Mouse (Mus musculus): ENCODE data around the gene Cdkn1c.
A peak's percentile ranks its signal among the peaks of the same experiment; 100 is the strongest.

Gene Cdkn1c

DNA sequence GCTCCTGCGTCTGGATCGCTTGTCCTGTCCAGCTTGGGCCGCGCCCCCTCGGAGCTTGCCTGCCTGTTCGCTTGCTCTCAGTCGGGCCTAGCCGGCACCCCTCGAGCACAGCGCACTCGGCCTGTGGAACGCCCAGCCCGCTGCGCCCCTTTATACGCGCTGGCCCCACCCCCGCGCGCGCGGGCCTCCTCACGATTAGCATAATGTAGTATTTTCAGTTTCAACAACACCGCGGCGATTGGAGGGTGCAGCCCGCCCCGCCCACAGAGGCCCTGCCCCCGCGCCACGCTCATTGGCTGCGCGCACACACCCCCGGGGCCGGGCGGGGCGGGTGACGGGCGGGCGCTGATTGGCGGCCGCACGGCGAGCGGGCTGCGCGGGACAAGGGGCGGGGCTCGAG lies at the start of gene Cdkn1c:
Cdkn1c (minus strand) TSS at position 177 of the 400 bp plus-strand sequence.
- DNase-seq (ENCODE audit: low read depth, low spot score), result peak; percentile 78

DNA sequence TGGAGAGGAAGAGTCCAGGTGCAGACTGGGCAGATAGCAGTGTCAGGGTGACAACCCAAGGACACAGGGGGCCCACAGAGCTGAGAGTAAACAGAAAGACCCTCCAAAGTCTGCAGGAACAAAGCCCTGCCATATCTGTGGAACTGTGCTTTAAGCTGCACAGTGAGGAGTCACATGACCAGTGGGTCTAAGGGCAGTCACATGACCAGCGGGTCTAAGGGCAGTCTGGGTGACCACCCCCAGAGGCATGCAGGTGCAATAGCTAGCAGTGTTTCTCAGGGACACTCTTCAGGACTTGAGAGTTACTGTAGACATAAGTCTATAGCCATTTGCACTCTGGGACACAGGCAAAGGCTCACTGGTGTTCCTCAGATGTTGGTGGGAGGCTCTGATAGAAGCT lies 48.7 kb upstream of the Cdkn1c start:
- no peak for DNase-seq (ENCODE audit: low read depth, low spot score)

DNA sequence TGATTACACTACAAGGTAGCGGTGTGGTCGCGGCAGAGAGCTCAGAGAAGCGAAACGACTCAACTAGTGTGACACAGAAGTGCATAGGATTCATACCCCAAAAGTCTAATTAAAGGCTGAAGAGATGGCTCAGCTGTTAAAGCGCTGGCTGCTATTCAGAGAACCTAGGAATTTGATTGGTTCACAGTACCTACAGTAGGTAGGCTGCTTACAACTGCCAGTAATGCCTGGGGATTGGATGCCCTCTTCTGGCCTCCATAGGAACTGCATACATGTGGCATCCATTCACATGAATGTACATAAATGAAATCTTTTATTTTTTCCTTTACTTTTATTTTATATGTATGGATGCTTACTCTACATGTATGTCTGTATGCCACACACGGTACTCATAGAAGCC lies 45.8 kb upstream of the Cdkn1c start:
- DNase-seq (ENCODE audit: low read depth, low spot score), result peak; percentile 35

DNA sequence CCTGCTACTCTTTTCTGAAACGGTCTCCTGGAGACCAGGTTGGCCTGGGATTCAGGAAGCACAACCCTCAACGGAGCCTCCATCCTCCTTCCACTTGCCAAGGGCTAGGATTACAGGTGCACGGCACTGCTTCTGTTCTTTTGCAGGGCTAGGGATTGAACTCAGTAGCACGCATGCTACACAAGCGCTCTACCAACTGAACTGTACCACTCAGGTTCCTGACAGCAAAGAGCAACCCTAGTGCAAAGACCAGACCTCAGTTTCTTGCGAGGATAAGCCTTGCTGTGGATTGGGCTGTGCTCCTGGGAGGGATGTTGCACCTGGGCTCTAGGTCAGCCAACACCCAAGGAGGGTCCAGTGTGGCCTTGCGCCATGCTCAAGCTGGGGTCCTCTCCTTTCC lies 45.4 kb upstream of the Cdkn1c start:
- no peak for DNase-seq (ENCODE audit: low read depth, low spot score)

DNA sequence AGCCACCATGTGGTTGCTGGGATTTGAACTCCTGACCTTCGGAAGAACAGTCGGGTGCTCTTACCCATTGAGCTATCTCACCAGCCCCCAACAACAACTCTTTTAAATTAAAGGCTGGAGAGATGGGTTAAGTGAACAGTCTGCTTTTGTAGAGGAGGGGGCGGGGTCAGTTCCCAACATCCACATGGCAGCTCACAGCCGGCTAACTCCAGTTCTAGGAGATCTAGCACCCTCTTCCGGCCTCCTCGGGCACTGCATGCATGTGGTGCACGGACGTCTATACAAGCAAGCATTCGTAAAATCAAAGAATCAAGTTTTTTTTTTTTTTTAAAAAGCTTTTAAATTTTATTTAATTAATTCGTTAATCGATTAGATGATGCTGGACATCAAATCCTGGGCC lies 45.0 kb upstream of the Cdkn1c start:
- DNase-seq (ENCODE audit: low read depth, low spot score), result peak; percentile 38

DNA sequence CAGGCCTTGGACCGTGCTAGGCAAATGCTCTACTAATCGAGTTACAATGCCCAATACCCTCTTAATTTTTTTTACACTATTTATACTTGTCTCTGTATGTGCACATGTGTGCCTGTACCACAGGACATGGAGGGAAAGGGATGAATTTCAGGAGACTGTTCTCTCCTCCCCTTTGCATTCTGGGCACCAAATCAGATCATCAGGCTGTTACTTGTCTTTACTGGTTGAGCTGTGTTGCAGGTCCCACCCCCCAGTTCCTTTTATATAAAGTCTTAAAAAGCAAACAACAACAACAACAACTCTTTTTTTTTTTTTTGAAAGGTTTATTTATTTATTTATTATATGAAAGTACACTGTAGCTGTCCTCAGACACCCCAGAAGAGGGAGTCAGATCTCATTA lies 44.6 kb upstream of the Cdkn1c start:
- DNase-seq (ENCODE audit: low read depth, low spot score), result no peak

DNA sequence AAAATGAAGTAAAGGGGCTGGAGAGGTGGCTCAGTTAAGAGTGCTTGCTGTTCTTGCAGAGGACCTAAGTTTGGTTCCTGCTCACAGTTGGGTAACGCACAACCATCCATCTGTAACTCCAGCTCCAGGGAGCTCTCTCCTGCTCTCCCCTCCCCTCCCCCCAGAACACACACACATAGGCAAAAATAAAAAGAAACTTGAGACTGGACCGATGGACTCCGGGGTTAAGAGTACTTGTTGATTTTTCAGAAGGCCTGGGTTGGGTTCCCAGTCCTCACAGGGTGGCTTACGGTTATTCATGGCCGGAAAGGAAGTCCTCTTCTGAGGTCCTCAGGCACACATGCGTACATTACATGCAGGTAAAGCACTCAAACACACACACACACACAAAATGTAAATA lies 43.1 kb upstream of the Cdkn1c start:
- DNase-seq (ENCODE audit: low read depth, low spot score), result no peak

DNA sequence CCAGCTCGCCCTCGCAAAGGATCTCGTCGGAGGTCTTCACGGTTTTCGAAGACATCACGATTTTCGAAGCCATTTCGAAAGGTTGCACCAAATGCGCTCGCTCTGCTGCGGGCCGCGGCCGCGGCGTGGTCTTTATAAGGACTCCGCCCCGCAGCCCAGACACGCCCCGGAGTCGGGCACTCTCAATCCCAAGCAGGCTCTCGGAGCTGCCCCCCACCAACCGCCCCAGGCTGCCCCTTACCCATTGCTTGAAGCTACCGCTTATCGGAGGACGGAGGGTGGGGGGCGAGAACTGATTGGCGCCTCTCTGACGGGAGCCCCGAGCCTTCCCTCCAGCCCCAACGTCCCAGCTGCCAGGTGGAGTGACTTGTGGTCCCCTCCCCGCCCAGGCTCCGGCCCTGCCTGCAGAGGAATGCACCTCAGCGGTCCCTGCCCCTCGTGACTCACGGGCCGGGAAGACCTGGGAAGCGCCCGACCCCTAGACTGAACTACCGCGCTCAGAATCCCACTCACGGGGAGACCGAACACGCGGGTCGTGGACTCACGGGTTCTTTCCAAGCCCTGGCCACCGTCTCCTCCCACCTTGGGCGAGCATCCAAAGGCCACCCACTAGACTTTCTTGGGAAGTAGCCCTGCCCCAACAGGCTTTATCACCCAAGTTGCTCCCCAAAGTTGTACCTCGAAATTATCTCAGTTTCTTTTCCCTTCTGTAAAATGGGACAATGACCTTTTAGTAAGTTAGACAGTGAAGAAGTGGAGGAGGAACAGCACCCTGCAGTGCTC lies 41.8 kb upstream of the Cdkn1c start, which contains the start of gene Phlda2:
Phlda2 (minus strand) TSS at position 733 of the 783 bp plus-strand sequence.
- DNase-seq (ENCODE audit: low read depth, low spot score), result no peak

DNA sequence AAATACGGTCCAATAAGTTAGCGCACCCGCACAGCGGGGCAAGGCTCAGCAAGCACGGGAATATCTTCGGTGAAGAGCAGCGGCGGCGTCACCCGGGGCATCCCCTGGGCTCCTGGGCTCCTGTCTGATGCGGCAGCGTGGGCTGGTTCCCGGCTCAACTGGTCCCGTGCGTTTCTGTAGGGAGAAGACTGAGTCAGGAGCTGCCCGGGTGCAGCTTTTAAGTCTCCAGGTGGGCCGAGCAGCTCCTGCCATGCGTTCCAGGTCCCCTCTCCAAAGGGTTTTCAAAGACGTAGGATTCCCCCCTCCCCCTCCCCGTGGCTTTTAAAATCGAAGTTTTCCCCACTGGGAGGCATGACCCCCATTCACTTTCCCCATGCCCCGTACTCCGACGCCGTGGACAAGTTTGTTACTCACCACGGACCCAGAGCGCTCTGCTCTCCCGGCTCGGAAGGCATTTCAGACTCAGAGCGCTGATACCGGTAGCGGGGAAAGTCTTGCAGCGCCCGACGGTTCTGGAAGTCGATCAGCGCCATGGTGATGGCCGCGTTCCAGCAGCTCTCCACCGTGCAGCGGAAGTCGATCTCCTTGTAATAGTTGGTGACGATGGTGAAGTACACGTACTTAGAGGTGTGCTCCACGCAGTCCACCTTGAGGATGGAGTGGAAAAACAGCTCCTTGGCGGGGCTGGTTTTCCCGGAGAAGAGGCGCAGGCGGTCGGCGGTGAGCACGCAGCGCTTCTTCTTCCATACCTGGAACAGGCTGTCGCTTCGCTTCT lies 41.0 kb upstream of the Cdkn1c start:
- DNase-seq (ENCODE audit: low read depth, low spot score), result peak; percentile 13

DNA sequence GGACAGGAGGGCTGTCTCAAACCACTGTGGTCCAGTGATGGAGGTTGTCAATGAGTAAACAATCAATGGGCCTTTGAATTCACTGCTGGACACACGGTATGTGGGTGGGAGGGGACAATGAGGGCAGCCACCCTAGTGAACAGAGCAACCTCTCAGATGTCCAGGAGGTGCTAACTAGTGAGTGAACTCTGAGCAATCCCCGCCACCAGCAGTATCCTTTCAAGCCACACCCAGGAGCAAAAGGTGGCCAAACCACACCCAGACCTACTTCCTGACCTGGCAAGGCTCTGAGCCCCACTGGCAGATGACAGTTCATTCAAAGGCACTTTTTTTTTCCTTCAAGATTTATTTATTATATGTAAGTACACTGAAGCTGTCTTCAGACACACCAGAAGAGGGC lies 40.1 kb upstream of the Cdkn1c start:
- DNase-seq (ENCODE audit: low read depth, low spot score), result no peak

DNA sequence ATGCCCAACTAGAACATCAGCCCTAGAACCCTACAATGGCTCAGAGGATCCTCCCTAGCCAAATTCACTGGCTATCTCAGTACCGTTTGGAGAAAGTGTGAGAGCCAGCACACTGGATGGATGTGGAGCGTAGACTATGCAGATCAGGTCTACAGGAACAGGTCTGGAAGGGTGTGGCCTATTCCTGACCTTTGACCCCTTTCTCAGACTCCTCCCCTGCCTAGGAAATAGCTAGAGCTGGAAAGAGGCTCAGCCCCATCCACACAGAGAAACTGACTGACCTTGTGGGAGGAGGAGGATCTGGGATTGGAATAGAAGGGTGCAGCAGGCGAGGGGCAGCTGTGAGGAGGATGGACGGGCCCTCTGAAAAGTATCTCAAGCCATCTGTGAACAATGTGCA lies 37.7 kb upstream of the Cdkn1c start:
- DNase-seq (ENCODE audit: low read depth, low spot score), result no peak

DNA sequence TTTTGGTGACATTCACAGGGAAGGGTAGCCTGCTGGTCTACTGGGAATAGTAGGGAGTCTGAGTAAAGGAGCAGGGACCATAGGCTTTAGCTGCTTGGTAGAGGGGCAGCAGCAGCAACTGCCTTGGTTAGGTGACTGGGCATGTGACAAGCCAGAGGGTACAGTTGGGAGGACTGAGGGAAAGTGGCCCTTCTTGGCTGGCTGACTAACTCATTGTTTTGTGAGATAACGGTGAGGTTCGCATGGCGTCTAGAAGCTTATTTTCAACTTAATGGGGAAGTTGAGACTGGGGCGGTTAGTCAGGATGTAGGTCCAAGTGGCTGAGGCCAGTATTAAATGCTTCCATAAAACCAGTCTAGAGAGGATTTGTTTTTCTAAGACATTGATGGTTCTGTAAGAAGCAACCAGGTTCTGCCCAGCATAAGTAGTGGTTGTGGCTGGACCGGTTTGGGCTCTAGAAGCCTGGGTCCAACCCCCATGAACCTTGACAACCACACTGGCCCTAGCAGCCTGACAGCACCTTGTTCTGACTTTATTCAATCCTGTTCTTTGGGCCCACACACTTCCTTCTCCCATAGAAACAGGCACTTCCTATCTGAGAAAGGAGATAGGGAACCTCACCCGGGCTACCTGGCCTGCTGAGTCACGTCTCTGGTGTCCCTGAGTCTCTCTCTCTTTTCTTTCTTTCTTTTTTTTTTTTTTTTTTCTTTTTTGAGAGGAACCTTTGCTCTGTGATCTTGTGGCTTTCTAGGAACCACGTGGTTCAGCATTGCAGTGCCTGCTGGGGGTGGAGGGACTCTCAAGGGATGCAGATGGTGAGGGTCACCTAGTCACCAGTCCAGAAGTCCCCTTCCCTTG lies 34.5 kb upstream of the Cdkn1c start:
- DNase-seq (ENCODE audit: low read depth, low spot score), result no peak

DNA sequence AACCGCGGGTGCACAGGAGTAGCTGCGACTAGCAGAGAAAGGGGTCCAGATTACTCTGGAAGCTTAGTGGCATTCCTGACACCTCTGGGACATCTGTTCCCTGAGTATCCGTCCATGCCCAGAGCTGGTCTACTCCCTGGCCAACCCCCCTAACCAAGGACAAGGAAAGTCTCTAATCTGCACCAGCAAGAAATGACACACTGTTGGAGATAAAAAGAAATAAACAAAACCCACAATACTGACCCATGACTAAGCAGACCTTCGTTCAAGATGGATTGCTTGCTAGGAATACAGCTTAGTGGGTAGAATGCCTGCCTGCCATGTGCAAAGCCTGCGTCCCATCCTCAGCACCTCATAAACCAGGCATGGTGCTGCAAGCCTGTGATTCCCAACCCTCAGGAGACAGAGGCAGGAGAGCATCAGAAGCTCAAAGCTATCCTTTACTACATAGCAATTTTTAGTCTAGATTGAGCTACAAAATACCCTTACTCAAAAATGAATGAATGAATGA lies 32.8 kb upstream of the Cdkn1c start:
- DNase-seq (ENCODE audit: low read depth, low spot score), result no peak

DNA sequence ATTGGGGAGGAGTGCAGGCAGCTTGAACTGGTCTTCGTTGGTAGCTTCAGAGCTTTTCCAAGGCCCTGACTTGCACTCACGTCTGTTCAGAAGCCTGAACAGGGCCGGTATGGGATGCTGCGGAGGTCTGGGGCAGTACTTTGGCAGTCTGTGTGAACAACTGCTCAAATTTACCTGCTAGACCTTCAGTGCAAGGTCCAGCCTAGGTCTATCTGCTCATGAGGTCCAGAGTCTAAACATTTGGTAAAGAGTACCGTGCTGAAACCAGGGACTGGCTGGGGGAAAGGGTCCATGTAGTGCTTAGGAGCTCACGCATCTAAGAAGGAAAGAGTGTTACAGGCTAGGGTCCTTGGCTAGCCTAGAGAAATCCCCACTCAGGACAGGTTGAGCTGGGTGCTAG lies 28.9 kb upstream of the Cdkn1c start:
- DNase-seq (ENCODE audit: low read depth, low spot score), result no peak

DNA sequence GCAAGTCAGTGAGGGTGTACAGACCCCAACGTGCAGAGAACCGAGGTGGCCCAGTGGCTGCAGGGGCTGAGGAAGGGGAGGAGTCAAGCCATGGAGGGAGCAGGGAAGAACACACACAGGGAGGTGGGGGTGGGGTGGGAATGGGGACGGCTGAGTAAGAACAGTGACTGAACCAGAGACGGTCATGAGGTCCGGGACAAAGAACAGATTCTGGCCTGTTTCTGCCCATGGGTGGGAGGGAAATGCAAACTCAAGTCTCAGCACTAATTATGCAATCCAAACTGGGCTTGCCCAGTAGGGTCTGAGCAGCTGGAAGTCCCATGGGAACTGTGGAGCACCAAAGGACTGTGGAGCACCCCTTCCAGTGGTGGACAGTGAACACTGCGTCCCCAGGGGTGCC lies 21.7 kb upstream of the Cdkn1c start:
- DNase-seq (ENCODE audit: low read depth, low spot score), result no peak

DNA sequence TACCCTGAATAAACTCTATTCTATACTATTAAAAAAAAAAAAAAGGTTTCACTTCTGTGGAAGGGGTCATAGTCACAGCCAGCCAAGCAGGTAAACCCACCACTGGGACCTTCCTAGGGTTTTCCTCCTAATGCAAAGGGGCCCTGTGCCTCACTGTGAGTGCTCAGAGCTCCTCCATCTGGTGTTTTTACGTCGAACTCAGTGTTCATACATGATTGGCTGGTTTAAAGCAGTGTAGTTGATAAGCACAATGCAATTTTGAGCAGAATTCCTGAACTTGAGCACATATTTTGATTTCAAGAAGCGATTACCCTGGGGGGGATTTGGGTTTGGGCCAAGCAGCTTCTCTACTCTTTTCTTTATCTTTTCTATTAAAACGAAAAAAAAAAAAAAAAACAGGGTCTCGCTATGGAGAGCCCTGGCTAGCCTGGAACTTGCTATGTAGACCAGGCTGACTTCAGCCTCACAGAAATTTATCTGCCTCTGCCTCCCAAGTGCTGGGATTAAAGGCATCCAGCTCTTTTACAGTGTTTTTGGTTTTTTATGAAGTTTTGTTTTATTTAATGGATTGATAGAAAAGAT lies 21.0 kb upstream of the Cdkn1c start:
- no peak for DNase-seq (ENCODE audit: low read depth, low spot score)

DNA sequence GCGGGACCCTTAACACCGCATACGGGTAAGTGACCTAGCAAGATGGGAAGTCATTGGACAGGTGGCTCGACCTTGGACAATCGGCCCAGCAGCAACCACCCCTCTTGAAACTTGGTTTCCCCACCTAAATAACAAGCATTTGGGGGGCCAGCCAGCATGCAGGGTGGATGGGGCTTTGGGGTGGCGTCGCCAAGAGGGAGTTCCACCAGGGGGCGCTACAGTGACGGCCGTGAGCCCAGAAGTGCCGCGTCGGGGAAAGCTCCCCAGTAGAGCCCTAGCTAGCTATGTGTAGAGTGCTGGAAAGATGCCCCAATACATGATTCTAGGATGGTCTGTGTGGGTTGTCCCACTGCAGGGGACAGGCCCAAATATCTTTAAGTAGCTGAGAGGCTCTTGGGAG lies 19.6 kb upstream of the Cdkn1c start:
- no peak for DNase-seq (ENCODE audit: low read depth, low spot score)

DNA sequence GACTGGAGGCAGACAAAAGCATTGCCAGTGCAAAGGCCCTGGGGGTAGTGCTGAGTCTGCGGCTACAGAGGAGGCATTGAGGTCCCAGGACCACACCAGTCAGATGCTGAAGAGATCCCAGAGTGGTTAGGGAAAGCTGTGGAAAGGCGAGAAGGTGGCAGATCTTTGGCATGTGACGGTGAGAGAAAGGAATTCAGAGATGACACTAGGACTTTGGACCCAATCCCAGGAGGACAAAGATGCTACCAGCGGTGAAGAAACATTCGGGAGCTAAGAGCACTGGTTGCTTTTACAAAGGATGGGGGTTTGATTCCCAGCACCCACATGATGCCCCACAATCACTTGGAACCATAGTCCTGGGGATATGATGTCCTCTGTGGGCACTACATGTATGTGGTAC lies 16.9 kb upstream of the Cdkn1c start:
- no peak for DNase-seq (ENCODE audit: low read depth, low spot score)

DNA sequence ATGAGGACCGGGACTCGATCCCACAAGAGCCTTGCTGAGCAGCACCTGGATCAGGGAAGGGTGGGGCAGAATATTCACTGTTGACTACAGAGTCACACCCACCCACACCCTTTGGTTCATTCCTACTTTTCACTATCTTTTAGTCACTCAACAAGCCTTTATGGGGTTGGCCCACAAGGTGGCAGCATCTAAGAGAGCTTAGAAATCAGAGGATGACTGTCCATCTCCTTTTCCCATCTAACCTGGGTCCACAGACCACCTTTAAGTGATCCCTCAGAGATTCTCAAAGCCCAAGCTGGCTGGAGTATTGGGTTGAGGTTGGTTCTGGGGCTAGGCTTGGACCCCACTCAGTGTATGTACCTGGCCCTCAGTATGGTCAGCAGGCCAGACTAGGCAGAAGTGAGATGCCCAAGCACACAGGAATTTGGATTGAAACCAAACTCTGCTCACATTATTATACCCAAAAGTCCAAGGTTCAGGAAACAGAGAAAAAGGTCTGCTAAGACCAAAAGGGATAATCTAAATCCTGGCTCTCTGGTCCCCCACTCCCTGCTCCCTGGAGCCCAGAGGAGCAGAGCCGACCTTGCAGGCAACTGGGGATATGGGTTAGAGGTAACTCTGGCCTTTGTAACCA lies 16.0 kb upstream of the Cdkn1c start:
- no peak for DNase-seq (ENCODE audit: low read depth, low spot score)

DNA sequence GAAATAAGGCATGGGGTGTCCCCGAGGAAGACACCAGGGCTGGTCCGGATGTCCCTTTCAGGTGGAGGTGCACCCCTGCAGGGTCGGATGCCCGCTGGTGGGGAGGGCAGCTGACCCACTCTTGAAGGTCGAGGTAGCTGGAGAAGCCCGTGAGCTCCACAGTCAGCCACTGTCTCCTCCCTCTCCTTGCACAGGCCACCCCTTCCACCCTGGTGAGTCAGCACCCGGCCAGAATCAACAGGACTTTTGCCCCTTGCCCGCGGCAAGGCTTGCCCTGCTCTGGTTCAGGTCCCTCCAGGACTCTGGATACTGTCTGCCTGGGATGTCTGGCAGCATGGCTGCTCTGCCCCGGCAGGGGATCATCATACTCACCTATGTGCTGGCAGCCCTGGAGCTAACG lies 15.0 kb upstream of the Cdkn1c start:
- DNase-seq (ENCODE audit: low read depth, low spot score), result no peak

DNA sequence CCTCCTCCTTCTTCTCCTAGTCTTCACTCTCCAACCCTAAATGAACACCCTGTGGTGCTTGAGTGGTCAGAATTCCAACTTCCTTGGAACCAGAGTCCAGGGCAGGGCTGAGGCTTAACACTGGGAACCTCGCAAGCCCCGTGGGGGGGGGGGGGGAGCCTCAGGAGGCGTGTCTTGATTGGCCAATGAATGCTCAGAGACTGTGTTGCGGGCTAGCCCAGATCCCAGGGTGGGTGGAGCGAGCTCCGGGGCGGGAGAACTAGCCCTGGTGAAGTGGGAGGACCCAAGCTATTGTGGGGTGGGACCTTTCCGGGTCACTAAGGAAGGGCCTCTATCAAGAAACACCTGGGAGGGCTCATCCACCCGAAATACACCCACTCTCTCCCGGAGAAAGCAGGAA lies 14.0 kb upstream of the Cdkn1c start:
- no peak for DNase-seq (ENCODE audit: low read depth, low spot score)

All from retina, postnatal 7 days (tissue).